Mouse (Mus musculus) midbrain, postnatal 0 days (tissue): ENCODE measurements around the gene Kcmf1. TPM values are rescaled to one million over a fixed set of nuclear protein-coding genes. Genes with fewer than 3 reads are reported as not detected.
"Not testable (repeated sequence)": the region's sequence is repeated elsewhere in the genome, so short reads cannot be mapped to it uniquely, and the experiment has no call there.

Source experiments
- ATAC-seq: fragments of 200-750 bp; cut with Nextera tagmentation; 2 replicates; pipeline ENCODE4 v1.8.0; 2017; ENCODE audit warnings: moderate number of reproducible peaks, mild to moderate bottlenecking, moderate TSS enrichment, moderate library complexity; ENCODE audit not compliant: low FRiP score
- DNase-seq: peaks from one replicate; pipeline ENCODE4 v3.0.0-alpha.2; 2015; ENCODE audit warnings: low spot score
- H3K27ac ChIP-seq: fragments of 300-500 bp; sonication (generic); 2 replicates; pipeline ENCODE4 v1.5.1; 2014; ENCODE audit warnings: low read depth, mild to moderate bottlenecking, low read length, mixed read lengths
- H3K27me3 ChIP-seq: fragments of 300-500 bp; sonication (generic); 2 replicates; pipeline ENCODE4 v1.6.1; 2014; ENCODE audit warnings: low read length, control low read depth, mixed read lengths; ENCODE audit not compliant: insufficient read depth
- H3K36me3 ChIP-seq: fragments of 300-500 bp; sonication (generic); 2 replicates; pipeline ENCODE4 v1.6.1; 2014; ENCODE audit warnings: low read length, control low read depth, mixed read lengths; ENCODE audit not compliant: insufficient read depth
- H3K4me1 ChIP-seq: fragments of 300-500 bp; sonication (generic); 2 replicates; pipeline ENCODE4 v1.6.1; 2014; ENCODE audit warnings: mild to moderate bottlenecking, control low read depth, antibody characterized with exemption, low read length, mixed read lengths; ENCODE audit not compliant: insufficient read depth
- H3K4me2 ChIP-seq: fragments of 300-500 bp; sonication (generic); 2 replicates; pipeline ENCODE4 v1.6.1; 2014; ENCODE audit warnings: low read depth, mild to moderate bottlenecking, low read length, mixed read lengths; ENCODE audit not compliant: poor library complexity, severe bottlenecking
- H3K4me3 ChIP-seq: fragments of 300-500 bp; sonication (generic); 2 replicates; pipeline ENCODE4 v1.5.1; 2014; ENCODE audit warnings: low read depth, mild to moderate bottlenecking, low read length, moderate library complexity
- H3K9ac ChIP-seq: fragments of 300-500 bp; sonication (generic); replicated peaks from 2 replicates; pipeline ENCODE4 v1.6.1; 2014; ENCODE audit warnings: mild to moderate bottlenecking, low read length, moderate library complexity, mixed read lengths; ENCODE audit not compliant: poor library complexity, severe bottlenecking
- H3K9me3 ChIP-seq: fragments of 300-500 bp; sonication (generic); 2 replicates; pipeline ENCODE4 v1.6.1; 2016; ENCODE audit warnings: low read length, control low read depth
- CTCF ChIP-seq: IDR thresholded peaks from 2 replicates; pipeline ENCODE4 v1.5.1; 2016; ENCODE audit warnings: antibody characterized with exemption, mild to moderate bottlenecking
- WGBS: fragments of 180-500 bp; shearing (Covaris S2); extraction: QIAGEN DNeasy Blood & Tissue Kit; methylation state at CpG from one replicate; pipeline ENCODE4 v1.1.7; 2014; 5-methylcytosine and 5-hydroxymethylcytosine counted together
- polyA plus RNA-seq: library from polyadenylated mRNA; unstranded; fragments of >200 nt; fragmentation: Nextera tagmentation; extraction: Ambion mirVana; gene quantifications from 2 replicates; pipeline ENCODE4 v1.2.1, GENCODE M21; 2015
- total RNA-seq: library from RNA; depleted of rRNA; stranded (reverse); fragments of >200 nt; gene quantifications from 2 replicates; pipeline ENCODE4 v1.2.3, GENCODE M21; 2014

Kcmf1 gene
- total and polyA plus RNA-seq, 2 experiments from 2014 or later: 52.8 to 74.2 TPM

GRCm38 (mm10) chr6:72868688-72869087, 31.1 kb downstream of the Kcmf1 start:
- H3K4me1 ChIP-seq: no peaks in the 10 kb centered on the region
- no peaks in the 10 kb centered on the region for H3K36me3 ChIP-seq
- H3K27me3 ChIP-seq: no peaks in the 10 kb centered on the region
- H3K9me3 ChIP-seq: no peaks in the 10 kb centered on the region
- H3K4me3 ChIP-seq: no peak overlapping the region
- no peak overlapping the region for H3K4me2 ChIP-seq
- 82% methylated on average over 5 of the region's 5 CpGs for WGBS
- no peak overlapping the region for H3K27ac ChIP-seq
- TF ChIP-seq CTCF: no peak
- no peak for DNase-seq
- no peak for ATAC-seq
- H3K9ac ChIP-seq: no peak overlapping the region

DNA sequence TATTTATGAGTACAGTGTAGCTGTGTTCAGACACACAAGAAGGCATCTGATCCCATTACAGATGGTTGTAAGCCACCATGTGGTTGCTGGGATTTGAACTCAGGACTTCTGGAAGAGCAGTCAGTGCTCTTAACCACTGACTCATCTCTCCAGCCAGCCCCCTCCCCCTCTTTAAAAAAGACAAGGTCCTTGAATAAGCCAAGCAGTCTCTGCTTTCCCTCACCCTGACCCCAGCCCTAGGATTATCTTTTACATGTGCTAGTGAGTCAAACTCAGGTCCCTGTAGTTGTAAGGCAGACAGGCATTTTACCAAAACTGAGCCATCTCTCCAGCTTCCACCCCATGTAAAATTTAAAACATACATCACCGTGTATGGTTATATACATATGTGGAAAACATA, 32.0 kb downstream of the Kcmf1 start:
- ATAC-seq: no peak
- Histone ChIP-seq H3K4me3 (no peak overlapping the region), H3K9me3 (no peaks in the 10 kb centered on the region), H3K9ac (no peak overlapping the region), H3K27me3 (no peaks in the 10 kb centered on the region), H3K4me1 (no peaks in the 10 kb centered on the region), H3K27ac (no peak overlapping the region), H3K36me3 (no peaks in the 10 kb centered on the region), H3K4me2 (no peak overlapping the region)
- WGBS: 97% methylated on average over 1 of the region's 1 CpGs
- DNase-seq: no peak
- TF ChIP-seq CTCF: no peak

GRCm38 (mm10) chr6:72866232-72866631, 33.5 kb downstream of the Kcmf1 start:
- Histone ChIP-seq H3K4me3 (no peak overlapping the region), H3K27me3 (no peaks in the 10 kb centered on the region), H3K9ac (no peak overlapping the region), H3K4me1 (no peaks in the 10 kb centered on the region), H3K4me2 (no peak overlapping the region), H3K9me3 (no peaks in the 10 kb centered on the region), H3K27ac (no peak overlapping the region), H3K36me3 (no peaks in the 10 kb centered on the region)
- no peak for ATAC-seq
- DNase-seq: no peak
- TF ChIP-seq CTCF: no peak
- WGBS: 77% methylated on average over 2 of the region's 2 CpGs

- not testable (repeated sequence) for H3K4me2 ChIP-seq, ATAC-seq, DNase-seq, H3K27me3 ChIP-seq, H3K4me1 ChIP-seq, H3K9me3 ChIP-seq, H3K27ac ChIP-seq, H3K4me3 ChIP-seq, H3K9ac ChIP-seq, H3K36me3 ChIP-seq
- WGBS: 96% methylated on average over 4 of the region's 5 CpGs
Observed at GRCm38 (mm10) chr6:72862686-72863085, 37.1 kb downstream of the Kcmf1 start.

GRCm38 (mm10) chr6:72854256-72854655, 45.5 kb downstream of the Kcmf1 start:
- WGBS: 93% methylated on average over 5 of the region's 5 CpGs
- Histone ChIP-seq H3K27me3 (no peaks in the 10 kb centered on the region), H3K9me3 (no peaks in the 10 kb centered on the region), H3K4me3 (no peak overlapping the region), H3K27ac (no peak overlapping the region), H3K9ac (no peak overlapping the region), H3K4me1 (no peaks in the 10 kb centered on the region), H3K36me3 (peaks cover 19% of the 10 kb centered on the region; the same call in 1 of the 2 replicates), H3K4me2 (no peak overlapping the region)
- no peak for TF ChIP-seq CTCF
- DNase-seq (no peak), ATAC-seq (no peak)

DNA sequence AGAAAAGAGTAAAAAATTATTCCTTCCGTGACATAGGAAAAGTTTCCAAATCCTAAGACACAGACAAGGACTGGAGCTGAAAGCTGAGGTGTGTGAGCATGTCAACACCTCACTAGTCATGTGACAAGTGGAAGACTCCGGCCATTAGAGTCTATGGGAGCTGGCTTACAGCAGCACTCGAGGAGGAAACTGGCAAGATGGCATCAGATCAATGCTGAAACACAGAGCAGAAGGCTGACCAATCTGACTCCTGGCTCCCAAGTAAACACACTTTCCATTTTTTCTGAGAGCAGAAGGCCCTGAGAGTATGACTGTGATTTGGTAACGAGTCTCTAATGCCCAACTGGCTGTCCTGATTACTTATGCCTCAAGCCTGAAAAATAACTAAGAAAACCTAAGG, 47.6 kb downstream of the Kcmf1 start:
- WGBS: 80% methylated on average over 4 of the region's 4 CpGs
- peaks cover 37% of the 10 kb centered on the region; the same call in 1 of the 2 replicates for H3K36me3 ChIP-seq
- no peak for TF ChIP-seq CTCF
- H3K4me3 ChIP-seq: no peak overlapping the region
- DNase-seq (no peak), ATAC-seq (no peak)
- H3K9ac ChIP-seq: no peak overlapping the region
- H3K27me3 ChIP-seq: no peaks in the 10 kb centered on the region
- H3K27ac ChIP-seq: no peak overlapping the region
- H3K4me2 ChIP-seq: no peak overlapping the region
- H3K9me3 ChIP-seq: no peaks in the 10 kb centered on the region
- no peaks in the 10 kb centered on the region for H3K4me1 ChIP-seq
